Mouse (Mus musculus) heart, postnatal 4 days (tissue): Measurements from ENCODE around the gene Ssr1. TPM values are rescaled to one million over a fixed set of nuclear protein-coding genes. Genes with fewer than 3 reads are reported as not detected.

Source experiments
- DNase-seq: peaks from one replicate; pipeline ENCODE4 v3.0.0; 2021
- total RNA-seq, 2 experiments: library from RNA; stranded (reverse); gene quantifications; 2 replicates each; pipeline ENCODE4 v1.2.3; 2021

Ssr1 gene
- 10 to 100 TPM; 93.1 to 98.7 TPM for total RNA-seq

GRCm38 (mm10) chr13:37993704-37994404 lies at the start of gene Ssr1:
Gene Ssr1 (minus strand): TSS chr13:37994217.
- DNase-seq: peak; percentile 98

- peak; percentile 6 for DNase-seq
These were observed 43.8 kb upstream of the Ssr1 start for GRCm38 (mm10) chr13:38037811-38038210.

GRCm38 (mm10) chr13:38037044-38037687 lies 43.1 kb upstream of the Ssr1 start, which contains the start of gene Cage1:
Gene Cage1 (minus strand): TSS chr13:38037069.
- peak; percentile 97 for DNase-seq

GRCm38 (mm10) chr13:38036343-38037043 lies 42.5 kb upstream of the Ssr1 start, which contains the start of gene Riok1:
Gene Riok1 (plus strand): TSS chr13:38036995.
- DNase-seq: peak; percentile 11

GRCm38 (mm10) chr13:38028407-38028806 lies 34.4 kb upstream of the Ssr1 start:
- DNase-seq: no peak

GRCm38 (mm10) chr13:38027618-38028248 lies 33.7 kb upstream of the Ssr1 start:
- DNase-seq: no peak

- no peak for DNase-seq
These were observed 31.9 kb upstream of the Ssr1 start for GRCm38 (mm10) chr13:38025874-38026273.

- no peak for DNase-seq
These were observed 24.8 kb upstream of the Ssr1 start for GRCm38 (mm10) chr13:38018791-38019190.

GRCm38 (mm10) chr13:38015591-38015990 lies 21.6 kb upstream of the Ssr1 start:
- DNase-seq: no peak

- no peak for DNase-seq
These were observed 18.4 kb upstream of the Ssr1 start for GRCm38 (mm10) chr13:38012436-38012835.

GRCm38 (mm10) chr13:38010444-38010910 lies 16.5 kb upstream of the Ssr1 start:
- no peak for DNase-seq

- DNase-seq: no peak
These were observed 15.8 kb upstream of the Ssr1 start for GRCm38 (mm10) chr13:38009721-38010408.

- no peak for DNase-seq
These were observed 14.0 kb upstream of the Ssr1 start for GRCm38 (mm10) chr13:38007972-38008371.

GRCm38 (mm10) chr13:38002461-38002860 lies 8.4 kb upstream of the Ssr1 start:
- no peak for DNase-seq

- DNase-seq: no peak
These were observed 5.7 kb upstream of the Ssr1 start for GRCm38 (mm10) chr13:37999713-38000112.

GRCm38 (mm10) chr13:37994405-37994749 lies 360 bp upstream of the Ssr1 start:
- no peak for DNase-seq

GRCm38 (mm10) chr13:37993376-37993703 lies 677 bp downstream of the Ssr1 start:
- no peak for DNase-seq

GRCm38 (mm10) chr13:37992638-37993371 lies 1.2 kb downstream of the Ssr1 start:
- no peak for DNase-seq

- no peak for DNase-seq
These were observed 4.3 kb downstream of the Ssr1 start for GRCm38 (mm10) chr13:37989701-37990100.

GRCm38 (mm10) chr13:37986166-37986565 lies 7.9 kb downstream of the Ssr1 start:
- DNase-seq: no peak

GRCm38 (mm10) chr13:37981063-37981462 lies 13.0 kb downstream of the Ssr1 start:
- DNase-seq: no peak

GRCm38 (mm10) chr13:37980346-37980745 lies 13.7 kb downstream of the Ssr1 start:
- no peak for DNase-seq
